Mouse (Mus musculus) small intestine, adult 2 months (tissue): ENCODE measurements at regions not wholly inside any gene's neighbourhood (a gene's known extent, or its start where the extent isn't known, plus 50 kb on each side); places are given as distances from the start of the nearest gene placed in this dataset.

Experiments
- H3K27ac ChIP-seq: fragments of 200-500 bp; 2 replicates; pipeline ENCODE4 v1.5.1; 2012; ENCODE audit warnings: low read depth, low read length, control low read depth, inconsistent platforms; ENCODE audit not compliant: insufficient read depth
- H3K27me3 ChIP-seq: fragments of 200-500 bp; 2 replicates; pipeline ENCODE4 v1.6.1; 2012; ENCODE audit warnings: mild to moderate bottlenecking, moderate library complexity, low read length, inconsistent platforms; ENCODE audit not compliant: control insufficient read depth, insufficient read depth
- H3K36me3 ChIP-seq: fragments of 200-500 bp; 2 replicates; pipeline ENCODE4 v1.6.1; 2012; ENCODE audit warnings: mild to moderate bottlenecking, low read length, control low read depth, inconsistent platforms; ENCODE audit not compliant: control insufficient read depth, insufficient read depth
- H3K4me1 ChIP-seq: fragments of 200-500 bp; 2 replicates; pipeline ENCODE4 v1.6.1; 2012; ENCODE audit warnings: low read length, inconsistent platforms, mixed read lengths; ENCODE audit not compliant: control insufficient read depth, insufficient read depth, insufficient read length
- H3K4me3 ChIP-seq: fragments of 200-500 bp; 2 replicates; pipeline ENCODE4 v1.5.1; 2012; ENCODE audit warnings: low read depth, mild to moderate bottlenecking, control low read depth, inconsistent platforms, low read length, moderate library complexity
- CTCF ChIP-seq: fragments of 200-500 bp; IDR thresholded peaks from 2 replicates; pipeline ENCODE4 v1.5.1; 2012; ENCODE audit warnings: low read depth, mild to moderate bottlenecking, control low read depth, inconsistent platforms, low read length, moderate library complexity, mixed read lengths; ENCODE audit not compliant: insufficient replicate concordance, insufficient read length; ENCODE audit errors: extremely low read depth
- POLR2A ChIP-seq: fragments of 200-500 bp; IDR thresholded peaks from 2 replicates; pipeline ENCODE4 v1.6.1; 2012; ENCODE audit warnings: low read depth, mild to moderate bottlenecking, control low read depth, inconsistent platforms, low read length, moderate library complexity
- WGBS: fragments of 180-500 bp; shearing (Covaris S2); methylation state at CpG from one replicate; pipeline ENCODE4 v1.1.7; 2018; 5-methylcytosine and 5-hydroxymethylcytosine counted together

DNA sequence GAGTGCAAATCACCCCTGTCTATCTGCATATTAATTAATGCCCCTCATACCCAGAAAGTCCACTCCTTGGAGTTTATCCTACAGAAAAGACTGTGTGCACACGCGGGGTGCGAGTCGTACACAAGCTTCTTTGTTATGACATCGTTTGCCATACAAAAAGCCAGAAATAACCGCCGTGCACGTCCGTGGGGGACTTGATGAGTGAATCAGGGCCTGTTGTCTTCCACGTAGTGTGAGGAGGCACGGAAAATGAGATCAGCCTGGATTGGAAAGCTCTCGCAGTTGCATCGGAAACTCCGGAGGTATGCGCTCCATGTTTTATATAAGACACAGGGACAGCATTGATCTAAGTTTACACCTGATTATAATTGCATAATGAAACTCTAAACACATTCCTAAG, 120.3 kb downstream of the Etnk1 start:
- H3K4me1 ChIP-seq: no peaks in the 10 kb centered on the region
- TF ChIP-seq CTCF (no peak), POLR2A (no peak)
- H3K4me3 ChIP-seq: no peak overlapping the region
- WGBS: 95% methylated on average over 15 of the region's 15 CpGs
- no peaks in the 10 kb centered on the region for H3K27me3 ChIP-seq
- no peaks in the 10 kb centered on the region for H3K36me3 ChIP-seq
- no peak overlapping the region for H3K27ac ChIP-seq

DNA sequence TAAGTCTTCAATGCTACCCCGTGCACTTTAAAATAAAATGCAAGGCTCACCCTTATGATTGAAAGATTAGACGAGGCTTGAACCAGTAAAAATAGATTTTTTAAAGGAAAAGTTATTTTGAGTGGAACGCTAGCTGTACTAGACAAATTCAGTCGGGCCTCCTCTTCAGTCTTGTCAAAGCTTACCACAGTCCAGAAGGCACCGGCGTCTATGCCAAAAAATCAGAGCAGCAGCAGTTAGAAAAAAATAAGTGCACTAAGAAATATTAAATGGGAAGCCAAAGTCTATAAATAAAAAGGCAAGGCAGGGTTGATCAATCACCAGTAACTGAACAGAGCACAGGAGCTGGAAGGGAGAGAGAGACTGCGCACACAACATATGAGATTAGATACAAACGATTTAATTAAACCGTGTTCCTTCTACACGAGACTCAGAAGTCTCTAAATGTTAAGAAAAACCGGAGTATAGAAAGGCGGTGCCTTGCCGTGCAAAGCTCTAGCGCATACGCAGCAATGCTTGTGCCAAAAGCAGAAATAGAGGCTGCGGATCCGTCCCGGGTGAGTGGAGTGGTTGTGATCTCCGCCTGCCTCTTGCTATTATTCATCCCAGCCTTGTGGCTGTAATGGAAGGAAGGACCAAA, 121.6 kb downstream of the Etnk1 start:
- Histone ChIP-seq H3K27me3 (no peaks in the 10 kb centered on the region), H3K36me3 (no peaks in the 10 kb centered on the region), H3K27ac (no peak overlapping the region), H3K4me3 (no peak overlapping the region), H3K4me1 (no peaks in the 10 kb centered on the region)
- WGBS: 82% methylated on average over 19 of the region's 19 CpGs
- no peak for TF ChIP-seq CTCF
- TF ChIP-seq POLR2A: no peak

DNA sequence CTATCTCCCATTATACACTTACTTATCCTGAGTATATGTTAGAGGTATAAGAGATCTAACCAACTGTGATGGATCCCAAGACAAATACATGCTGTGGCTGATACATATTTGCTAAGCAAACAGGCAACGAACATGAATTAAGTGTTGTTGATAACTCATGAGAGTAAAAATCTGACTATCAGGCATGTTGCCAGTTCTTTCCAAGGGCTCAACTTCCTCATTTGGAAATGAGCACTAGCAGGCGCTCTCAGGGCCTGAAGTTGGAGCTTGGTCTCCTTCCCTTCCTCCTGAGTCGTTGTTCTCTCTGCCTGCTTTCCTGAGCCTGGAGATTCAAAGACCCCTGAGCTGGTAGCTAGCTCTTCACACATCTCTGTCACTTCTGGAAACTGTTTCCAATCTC, 126.6 kb downstream of the Etnk1 start:
- Histone ChIP-seq H3K27ac (no peak overlapping the region), H3K27me3 (no peaks in the 10 kb centered on the region), H3K4me1 (no peaks in the 10 kb centered on the region), H3K4me3 (no peak overlapping the region), H3K36me3 (no peaks in the 10 kb centered on the region)
- 37% methylated on average over 3 of the region's 3 CpGs for WGBS
- TF ChIP-seq POLR2A (no peak), CTCF (no peak)

DNA sequence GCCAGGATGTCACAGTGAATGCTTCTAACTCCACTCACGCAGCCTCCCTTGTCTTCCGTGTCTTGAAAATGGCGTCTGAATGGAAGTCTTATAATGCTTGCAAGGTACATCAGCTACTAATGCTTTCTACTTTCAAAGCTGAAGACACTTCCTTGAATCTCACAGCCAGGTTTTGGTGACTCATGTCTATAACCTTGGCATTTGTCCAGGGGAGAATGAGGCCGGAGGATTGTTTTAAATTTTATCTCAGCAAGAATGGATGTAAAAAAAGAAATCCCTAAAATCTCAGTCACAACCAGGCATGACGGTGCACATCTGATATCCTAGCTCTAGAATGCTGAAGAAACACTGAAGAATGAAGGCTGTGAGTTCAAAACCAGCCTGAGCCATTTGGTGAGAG, 131.4 kb downstream of the Etnk1 start:
- WGBS: 61% methylated on average over 5 of the region's 5 CpGs
- Histone ChIP-seq H3K27me3 (no peaks in the 10 kb centered on the region), H3K4me1 (no peaks in the 10 kb centered on the region), H3K4me3 (no peak overlapping the region), H3K36me3 (no peaks in the 10 kb centered on the region), H3K27ac (no peak overlapping the region)
- TF ChIP-seq CTCF (no peak), POLR2A (no peak)

DNA sequence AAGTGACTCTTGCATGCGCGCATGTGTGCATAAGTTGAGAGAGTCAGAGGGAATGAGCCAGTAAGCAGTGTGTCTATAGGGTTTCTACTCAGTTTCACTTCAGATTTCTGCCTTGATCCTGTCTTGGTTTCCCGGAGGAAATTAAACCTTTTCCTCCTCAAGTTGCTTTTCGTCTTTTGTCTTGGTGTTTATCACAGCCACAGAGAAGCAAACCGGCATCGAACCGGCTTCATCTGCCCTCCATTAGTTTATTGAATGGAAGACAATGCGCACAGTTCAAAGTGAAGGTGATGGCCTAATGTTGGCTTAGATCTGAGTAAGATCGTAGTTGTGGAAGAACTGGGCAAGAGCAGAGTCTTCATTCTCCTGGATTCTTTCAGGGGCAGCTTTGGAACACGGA, 134.4 kb downstream of the Etnk1 start:
- no peaks in the 10 kb centered on the region for H3K27me3 ChIP-seq
- TF ChIP-seq CTCF: no peak
- no peak for TF ChIP-seq POLR2A
- WGBS: 96% methylated on average over 10 of the region's 10 CpGs
- H3K27ac ChIP-seq: no peak overlapping the region
- no peaks in the 10 kb centered on the region for H3K36me3 ChIP-seq
- no peaks in the 10 kb centered on the region for H3K4me1 ChIP-seq
- H3K4me3 ChIP-seq: no peak overlapping the region

DNA sequence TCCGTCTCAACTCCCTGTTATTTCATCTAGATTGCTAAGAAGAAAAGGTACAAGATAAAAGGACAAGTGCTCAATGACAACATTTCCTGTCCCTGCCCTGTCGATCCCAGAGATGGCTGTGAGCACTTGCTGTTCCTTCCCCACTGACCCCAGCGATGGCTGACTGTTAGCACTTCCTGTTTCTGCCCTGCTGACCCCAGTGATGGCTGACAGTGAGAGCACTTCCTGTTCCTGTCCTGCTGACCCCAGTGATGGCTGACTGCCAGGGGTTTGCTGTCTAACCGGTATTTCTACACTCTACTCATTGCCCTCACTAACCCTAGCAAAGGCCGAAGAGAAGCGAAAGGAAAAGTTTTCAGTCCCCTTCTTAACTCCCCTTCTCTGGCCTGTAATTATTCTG, 140.3 kb downstream of the Etnk1 start:
- Histone ChIP-seq H3K4me3 (no peak overlapping the region), H3K27ac (no peak overlapping the region), H3K4me1 (no peaks in the 10 kb centered on the region), H3K36me3 (no peaks in the 10 kb centered on the region), H3K27me3 (no peaks in the 10 kb centered on the region)
- WGBS: 39% methylated on average over 6 of the region's 6 CpGs
- TF ChIP-seq CTCF: no peak
- TF ChIP-seq POLR2A: no peak

DNA sequence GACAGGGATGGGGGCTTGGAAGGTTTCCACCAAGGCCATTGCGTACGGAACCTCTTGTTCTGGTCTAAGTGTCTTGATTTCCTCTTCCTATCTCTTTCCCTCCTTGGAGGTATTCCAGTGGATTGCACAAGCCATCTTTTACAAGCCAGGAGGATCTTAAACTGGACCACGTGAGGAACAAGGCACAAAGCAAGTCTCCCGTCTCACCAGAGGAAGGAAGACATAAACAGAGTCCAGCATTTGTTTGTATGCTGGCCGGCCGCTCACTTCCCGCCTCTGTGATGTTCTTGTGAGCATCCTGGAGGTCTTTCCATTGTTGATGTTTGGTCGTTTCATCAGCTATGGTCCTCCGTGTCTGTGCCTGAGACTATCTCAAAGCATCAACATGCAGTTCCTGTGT, 148.8 kb downstream of the Etnk1 start:
- Histone ChIP-seq H3K36me3 (no peaks in the 10 kb centered on the region), H3K27ac (no peak overlapping the region), H3K4me3 (no peak overlapping the region), H3K4me1 (no peaks in the 10 kb centered on the region), H3K27me3 (no peaks in the 10 kb centered on the region)
- WGBS: 61% methylated on average over 9 of the region's 9 CpGs
- no peak for TF ChIP-seq POLR2A
- no peak for TF ChIP-seq CTCF

DNA sequence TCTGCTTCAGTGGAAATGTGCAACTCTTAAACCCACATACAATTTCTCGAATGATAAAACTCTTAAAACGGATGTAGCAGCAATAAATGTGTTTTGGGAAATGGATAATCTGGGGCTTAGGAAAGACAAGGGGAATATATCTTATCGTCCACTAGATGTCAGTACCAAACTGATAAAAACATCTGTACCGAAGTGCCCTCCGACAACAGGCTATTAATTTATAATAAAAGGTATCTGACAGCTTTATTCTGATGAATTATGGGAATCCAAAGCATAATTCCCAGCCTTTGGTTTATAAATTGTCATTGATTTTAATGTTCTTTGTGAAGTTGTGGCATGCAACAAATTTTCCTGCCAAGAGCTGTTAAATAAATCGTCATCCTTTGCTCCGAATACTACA, 153.4 kb downstream of the Etnk1 start:
- Histone ChIP-seq H3K4me3 (no peak overlapping the region), H3K4me1 (no peaks in the 10 kb centered on the region), H3K27ac (no peak overlapping the region), H3K27me3 (no peaks in the 10 kb centered on the region), H3K36me3 (no peaks in the 10 kb centered on the region)
- 27% methylated on average over 7 of the region's 7 CpGs for WGBS
- TF ChIP-seq CTCF (no peak), POLR2A (no peak)
